Comparison of ENCODE assay signal across 8 mouse cellular contexts in the genomic region with DNA sequence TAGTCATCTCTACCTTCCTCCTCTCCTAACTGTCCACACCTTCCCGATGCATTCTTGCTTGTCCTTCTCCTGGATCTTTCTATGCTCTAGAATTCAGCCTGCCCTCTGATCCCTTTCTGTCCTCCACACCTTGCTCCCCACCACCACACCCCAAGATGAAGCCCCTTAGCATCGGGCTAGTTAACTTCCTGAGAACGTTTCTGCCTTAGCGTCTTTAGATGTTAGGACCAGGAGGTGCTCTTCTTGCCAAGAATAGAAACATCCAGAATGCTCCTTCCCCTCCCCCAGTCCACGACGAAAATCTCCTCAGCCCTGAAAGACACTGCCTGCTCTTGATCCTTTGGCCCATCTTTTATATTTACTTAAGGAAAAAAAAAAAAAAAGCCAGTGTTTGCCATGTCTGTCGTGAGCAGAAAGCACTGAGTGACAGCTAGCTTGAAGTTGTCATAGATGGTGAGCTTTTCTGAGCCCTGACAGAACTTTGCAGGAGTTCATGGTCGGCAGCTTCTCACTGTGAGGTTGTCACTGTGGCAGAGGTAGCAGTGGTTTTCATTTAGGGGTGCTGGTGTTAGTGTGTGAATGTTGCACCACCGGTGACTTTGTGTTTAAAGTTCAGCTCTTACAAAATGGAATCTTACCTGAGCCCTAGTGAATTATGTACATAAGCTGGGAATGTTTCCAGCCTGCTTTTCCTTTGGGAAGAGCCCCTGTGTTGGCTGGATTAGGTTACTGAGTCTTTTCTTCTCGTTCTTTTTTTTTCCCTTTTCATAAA. TPM values are rescaled to one million over a fixed set of nuclear protein-coding genes. Genes with fewer than 3 reads are reported as not detected.
A peak's percentile ranks its signal among the peaks of the same experiment; 100 is the strongest.
DNase-seq lines count a peak whose midpoint lies in the region; ATAC-seq and TF ChIP-seq lines count a peak whose summit lies in the region.

No protein-coding gene starts in this region.

- no peaks in the 10 kb centered on the region for H3K9me3 ChIP-seq in megakaryocyte, embryonic 14.5 days
- no peaks in the 10 kb centered on the region for H3K9me3 ChIP-seq in hindbrain, embryonic 12.5 days (replicated peaks)
- H3K9me3 ChIP-seq in midbrain, embryonic 12.5 days: no peaks in the 10 kb centered on the region

- TF ChIP-seq POLR2A in cortical plate, adult 2 months (IDR thresholded peaks at IDR 0.05; ENCODE audit: extremely low read depth, insufficient read depth, low read length): no peak

- WGBS in hindbrain, embryonic 12.5 days: 20% methylated on average over 10 of the region's 10 CpGs
- WGBS in midbrain, embryonic 12.5 days: 15% methylated on average over 10 of the region's 10 CpGs

- H3K4me2 ChIP-seq in hindbrain, embryonic 12.5 days (replicated peaks): peak overlapping the region; percentile 94
- H3K4me2 ChIP-seq in midbrain, embryonic 12.5 days (replicated peaks): peak overlapping the region; percentile 92

- peaks cover 44% of the 10 kb centered on the region for H3K36me3 ChIP-seq in megakaryocyte, embryonic 14.5 days (replicated peaks; ENCODE audit: low read length)
- 0 out of 2 replicates have a peak, but pooled peaks cover under 1% of the 10 kb centered on the region for H3K36me3 ChIP-seq in hindbrain, embryonic 12.5 days
- H3K36me3 ChIP-seq in midbrain, embryonic 12.5 days: no peaks in the 10 kb centered on the region

- no peak for TF ChIP-seq CTCF in cortical plate, adult 2 months (IDR thresholded peaks at IDR 0.05; ENCODE audit: extremely low read depth, insufficient read depth, low read length)

- H3K4me3 ChIP-seq in megakaryocyte, embryonic 14.5 days (replicated peaks): peak overlapping the region; percentile 98
- H3K4me3 ChIP-seq in cortical plate, adult 2 months (ENCODE audit: insufficient read depth, low read length): peak overlapping the region; percentile 75
- H3K4me3 ChIP-seq in hindbrain, embryonic 12.5 days: peak overlapping the region; percentile 92
- peak overlapping the region; percentile 76 for H3K4me3 ChIP-seq in midbrain, embryonic 12.5 days

- no peaks in the 10 kb centered on the region for H3K27me3 ChIP-seq in megakaryocyte, embryonic 14.5 days (replicated peaks)
- no peaks in the 10 kb centered on the region for H3K27me3 ChIP-seq in hindbrain, embryonic 12.5 days
- no peaks in the 10 kb centered on the region for H3K27me3 ChIP-seq in midbrain, embryonic 12.5 days

- ATAC-seq in megakaryocyte, adult 5-6 weeks (ENCODE audit: poor library complexity, severe bottlenecking): no peak
- ATAC-seq in hindbrain, embryonic 12.5 days (ENCODE audit: low FRiP score): no peak
- no peak for ATAC-seq in midbrain, embryonic 12.5 days (ENCODE audit: low FRiP score, low read depth)
- no peak for ATAC-seq in granulocyte monocyte progenitor cell, adult 5-6 weeks (replicated peaks; ENCODE audit: poor library complexity, severe bottlenecking)

- no peak overlapping the region for H3K27ac ChIP-seq in cortical plate, adult 2 months (ENCODE audit: insufficient read depth, low read length)
- no peak overlapping the region; the same call in 1 of the 2 replicates for H3K27ac ChIP-seq in hindbrain, embryonic 12.5 days
- no peak overlapping the region for H3K27ac ChIP-seq in midbrain, embryonic 12.5 days (replicated peaks)

- peak overlapping the region; percentile 87 for H3K9ac ChIP-seq in hindbrain, embryonic 12.5 days
- H3K9ac ChIP-seq in midbrain, embryonic 12.5 days (replicated peaks): peak overlapping the region; percentile 85

- DNase-seq in embryo, embryonic 10.5 days (ENCODE audit: low spot score): no peak
- no peak for DNase-seq in right cerebral cortex, postnatal 10 days (ENCODE audit: low spot score in 2 of 2)

- H3K4me1 ChIP-seq in megakaryocyte, embryonic 14.5 days: peaks cover 66% of the 10 kb centered on the region
- peaks cover 9% of the 10 kb centered on the region for H3K4me1 ChIP-seq in cortical plate, adult 2 months (ENCODE audit: control insufficient read depth, insufficient read depth, low read length)
- peaks cover 38% of the 10 kb centered on the region for H3K4me1 ChIP-seq in hindbrain, embryonic 12.5 days
- peaks cover 37% of the 10 kb centered on the region for H3K4me1 ChIP-seq in midbrain, embryonic 12.5 days

RNA-seq across cellular contexts. Expression of a gene that starts 1.9 kb away (rescaled TPM):
- polyA plus RNA-seq in megakaryocyte, embryonic 14.5 days (2012; ENCODE audit: insufficient read depth, low replicate concordance): 3.2 and 5.4 TPM in 2 replicates
- 30.2 and 40.9 TPM in 2 replicates for total RNA-seq in megakaryocyte, adult 5-6 weeks (2015)
- total RNA-seq in megakaryocyte, adult 5-6 weeks (2017): 36.6 and 40.6 TPM in 2 replicates
- polyA plus RNA-seq in cortical plate, adult 2 months (2012; rRNA removed): 26.4 and 26.7 TPM in 2 replicates
- polyA plus RNA-seq in hindbrain, embryonic 12.5 days (2016; fragmentation: Nextera tagmentation; extraction: Ambion mirVana): 12.7 and 14.6 TPM in 2 replicates
- 11.8 and 15.1 TPM in 2 replicates for polyA plus RNA-seq in midbrain, embryonic 12.5 days (2016; fragmentation: Nextera tagmentation; extraction: Ambion mirVana)
- 34.4 and 41.3 TPM in 2 replicates for total RNA-seq in granulocyte monocyte progenitor cell, adult 5-6 weeks (2014; fragmentation: Nextera tagmentation)
- 34.6 and 37.6 TPM in 2 replicates for total RNA-seq in granulocyte monocyte progenitor cell, adult 5-6 weeks (2017)
